ENCODE assay signal across 8 mouse cellular contexts in genomic region chr8:119779013-119779737, GRCm38 (mm10). TPM values are rescaled to one million over a fixed set of nuclear protein-coding genes. Genes with fewer than 3 reads are reported as not detected.
DNase-seq lines count a peak whose midpoint lies in the region; ATAC-seq lines count a peak whose summit lies in the region.

No protein-coding gene starts in this region.

- WGBS in hindbrain, embryonic 15.5 days: 28% methylated on average over 14 of the region's 14 CpGs

- peak overlapping the region; percentile 77 for H3K4me2 ChIP-seq in hindbrain, embryonic 15.5 days

- peak overlapping the region; percentile 15; the same call in 1 of the 2 replicates for H3K9ac ChIP-seq in hindbrain, embryonic 15.5 days

- DNase-seq in ZHBTc4 (ENCODE audit: low read depth, low spot score): peak; percentile 93
- DNase-seq in cerebellum, postnatal 36 days: peak; percentile 81 to 87
- DNase-seq in frontal cortex, postnatal 36 days (ENCODE audit: low spot score in 2 of 2): peak; percentile 81 to 89
- DNase-seq in left cerebral cortex, adult 11 months (ENCODE audit: low spot score): peak; percentile 73
- peak; percentile 74 to 90 for DNase-seq in lung, postnatal 4 days
- DNase-seq in right cerebral cortex, adult 2 months (ENCODE audit: low spot score in 2 of 2): peak; percentile 85 to 90
- peak; percentile 62 for DNase-seq in urinary bladder, postnatal 25 days (ENCODE audit: low spot score)

- H3K4me1 ChIP-seq in hindbrain, embryonic 15.5 days (replicated peaks): peaks cover 21% of the 10 kb centered on the region

- H3K4me3 ChIP-seq in hindbrain, embryonic 15.5 days: no peak overlapping the region

- no peaks in the 10 kb centered on the region for H3K9me3 ChIP-seq in hindbrain, embryonic 15.5 days

- no peaks in the 10 kb centered on the region for H3K27me3 ChIP-seq in hindbrain, embryonic 15.5 days

- peak overlapping the region; percentile 76 for H3K27ac ChIP-seq in hindbrain, embryonic 15.5 days (replicated peaks)

- ATAC-seq in hindbrain, embryonic 15.5 days (ENCODE audit: low FRiP score, low read depth): no peak

- no peaks in the 10 kb centered on the region for H3K36me3 ChIP-seq in hindbrain, embryonic 15.5 days

RNA-seq across cellular contexts. Expression of gene Tldc1, which starts 1.0 kb away (rescaled TPM):
- polyA plus RNA-seq in hindbrain, embryonic 15.5 days (2015; fragmentation: Nextera tagmentation; extraction: Ambion mirVana): 10.1 and 13.2 TPM in 2 replicates
